Mouse (Mus musculus) kidney, adult 2 months (tissue): Measurements from ENCODE around the gene Tomm40. TPM values are rescaled to one million over a fixed set of nuclear protein-coding genes. Genes with fewer than 3 reads are reported as not detected.
A peak's percentile ranks its signal among the peaks of the same experiment; 100 is the strongest.

Experiments
- DNase-seq: peaks from one replicate; pipeline ENCODE4 v3.0.0; 2021
- H3K27ac ChIP-seq: fragments of 200-500 bp; 2 replicates; pipeline ENCODE4 v1.5.1; 2012; ENCODE audit warnings: low read depth, low read length, control low read depth, inconsistent platforms; ENCODE audit not compliant: insufficient read depth
- H3K27me3 ChIP-seq: fragments of 200-500 bp; replicated peaks from 2 replicates; pipeline ENCODE4 v1.6.1; 2012; ENCODE audit warnings: mild to moderate bottlenecking, moderate library complexity, low read length, inconsistent platforms; ENCODE audit not compliant: control insufficient read depth, insufficient read depth
- H3K36me3 ChIP-seq: fragments of 200-500 bp; 2 replicates; pipeline ENCODE4 v1.6.1; 2012; ENCODE audit warnings: mild to moderate bottlenecking, moderate library complexity, low read length, inconsistent platforms; ENCODE audit not compliant: control insufficient read depth, insufficient read depth
- H3K4me1 ChIP-seq: fragments of 200-500 bp; 2 replicates; pipeline ENCODE4 v1.6.1; 2011; ENCODE audit warnings: low read length; ENCODE audit not compliant: control insufficient read depth, insufficient read depth
- H3K4me3 ChIP-seq: fragments of 200-500 bp; 2 replicates; pipeline ENCODE4 v1.5.1; 2011; ENCODE audit warnings: mild to moderate bottlenecking, low read depth, low read length, control low read depth; ENCODE audit not compliant: insufficient read depth
- CTCF ChIP-seq: fragments of 200-500 bp; conservative IDR thresholded peaks from 2 replicates; pipeline ENCODE4 v1.5.1; 2011; ENCODE audit warnings: low read depth, mild to moderate bottlenecking, control low read depth, low read length, moderate library complexity, mixed read lengths; ENCODE audit not compliant: insufficient read depth, insufficient read length
- POLR2A ChIP-seq: fragments of 200-500 bp; IDR thresholded peaks from one replicate; pipeline ENCODE4 v1.6.1; 2011; ENCODE audit warnings: low read depth, low read length, control low read depth
- WGBS: fragments of 180-500 bp; shearing (Covaris S2); methylation state at CpG from one replicate; pipeline ENCODE4 v1.1.7; 2018; 5-methylcytosine and 5-hydroxymethylcytosine counted together
- polyA plus RNA-seq: library from polyadenylated mRNA; depleted of rRNA; stranded (reverse); fragments of >200 nt; gene quantifications from 2 replicates; pipeline ENCODE4 v1.2.3, GENCODE M21; 2012

The Tomm40 gene
- polyA plus RNA-seq, 1 experiment, result 83.9 TPM

DNA sequence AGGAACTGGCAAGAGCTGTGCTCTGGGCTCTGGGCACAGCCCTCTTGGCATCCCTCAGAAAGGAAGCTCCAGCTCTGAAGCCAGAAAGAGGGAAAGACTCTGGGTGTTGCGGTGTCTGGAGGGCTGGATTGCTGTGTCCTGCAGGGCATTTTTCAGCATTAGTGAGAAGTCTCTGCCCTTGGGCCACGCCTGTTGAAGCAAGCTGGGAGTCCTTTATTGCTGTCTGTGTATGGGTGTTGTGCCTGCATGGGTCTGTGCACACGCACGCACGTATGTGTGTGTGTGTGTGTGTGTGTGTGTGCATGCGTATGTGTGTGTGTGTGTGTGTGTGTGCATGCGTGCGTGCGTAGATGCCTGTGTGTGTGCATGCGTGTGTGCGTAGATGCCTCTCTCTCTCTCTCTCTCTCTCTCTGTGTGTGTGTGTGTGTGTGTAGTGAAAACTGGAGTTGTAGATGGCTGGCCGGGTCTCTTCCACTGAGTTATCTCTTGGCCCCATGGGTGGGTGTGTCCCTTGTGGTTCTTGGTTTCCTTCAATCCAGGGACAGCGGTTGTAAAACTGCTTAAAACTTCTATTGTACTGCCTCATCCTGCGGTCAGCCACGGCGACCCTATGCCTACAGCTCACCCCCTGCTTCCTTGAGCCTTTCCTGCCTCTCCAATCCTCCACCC is 21.3 kb upstream of the Tomm40 start:
- TF ChIP-seq POLR2A, result no peak
- TF ChIP-seq CTCF, result no peak
- peak; percentile 40 for DNase-seq
- H3K36me3 ChIP-seq, result no peaks in the 10 kb centered on the region; the same call in none of the 2 replicates
- WGBS, result 72% methylated on average over 16 of the region's 16 CpGs
- H3K27me3 ChIP-seq, result no peaks in the 10 kb centered on the region
- no peak overlapping the region for H3K4me3 ChIP-seq
- 0 out of 2 replicates have a peak overlapping the region, but pooled peaks have one; percentile 1 for H3K27ac ChIP-seq
- no peaks in the 10 kb centered on the region for H3K4me1 ChIP-seq

DNA sequence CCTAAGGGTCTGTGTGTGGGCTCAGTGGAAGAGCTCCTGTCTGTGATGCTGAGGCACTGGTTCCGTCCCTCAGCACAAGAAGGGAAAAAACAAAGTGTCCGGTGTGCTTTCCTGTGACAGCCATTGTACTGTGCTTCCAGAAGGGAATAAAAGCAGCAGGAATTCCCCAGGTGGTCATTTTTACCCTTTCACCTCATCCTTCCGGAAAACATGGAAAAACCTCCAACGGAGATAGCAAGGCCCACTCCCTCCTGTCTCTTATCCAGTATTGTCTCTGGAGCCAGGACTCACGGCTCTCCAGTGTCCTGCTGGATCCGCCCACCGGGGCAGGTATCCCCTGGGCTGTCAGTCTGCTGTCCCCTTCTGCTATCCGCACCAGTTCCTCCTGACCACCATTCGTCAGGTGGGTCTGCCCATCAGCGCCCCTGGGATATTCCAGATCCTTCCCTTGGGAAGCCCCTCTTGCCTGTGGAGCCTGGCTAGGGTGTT is 19.0 kb upstream of the Tomm40 start:
- H3K27ac ChIP-seq, result 0 out of 2 replicates have a peak overlapping the region, but pooled peaks have one; percentile 12
- WGBS, result 69% methylated on average over 10 of the region's 10 CpGs

DNA sequence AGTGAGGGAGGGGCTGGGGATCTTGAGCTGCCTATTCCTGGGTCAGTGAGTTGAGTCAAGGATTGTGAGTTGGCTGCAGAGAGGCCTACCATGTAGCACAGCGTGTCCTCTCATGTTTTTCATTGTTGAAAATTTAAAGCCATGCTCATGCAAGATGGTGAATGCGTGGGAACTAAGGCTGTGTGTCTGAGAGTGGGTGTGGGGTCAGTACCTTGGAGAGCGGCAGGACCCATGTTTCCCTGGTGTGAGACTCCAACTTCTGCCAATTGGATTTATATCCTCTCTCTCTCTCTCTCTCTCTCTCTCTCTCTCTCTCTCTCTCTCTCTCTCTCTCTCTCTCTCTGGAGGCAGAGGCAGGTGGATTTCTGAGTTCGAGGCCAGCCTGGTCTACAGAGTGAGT is 11.3 kb upstream of the Tomm40 start:
- H3K4me1 ChIP-seq, result no peaks in the 10 kb centered on the region
- no peaks in the 10 kb centered on the region for H3K27me3 ChIP-seq
- WGBS, result 93% methylated on average over 4 of the region's 4 CpGs
- no peaks in the 10 kb centered on the region for H3K36me3 ChIP-seq
- no peak overlapping the region for H3K4me3 ChIP-seq
- no peak for DNase-seq
- no peak overlapping the region for H3K27ac ChIP-seq
- no peak for TF ChIP-seq POLR2A
- no peak for TF ChIP-seq CTCF

More for the DNA sequence above, 19.0 kb upstream of the Tomm40 start:
- H3K27me3 ChIP-seq, result no peaks in the 10 kb centered on the region
- H3K36me3 ChIP-seq, result no peaks in the 10 kb centered on the region; the same call in none of the 2 replicates
- no peaks in the 10 kb centered on the region for H3K4me1 ChIP-seq
- no peak overlapping the region for H3K4me3 ChIP-seq
- DNase-seq, result peak; percentile 47
- TF ChIP-seq POLR2A, result no peak
- no peak for TF ChIP-seq CTCF

DNA sequence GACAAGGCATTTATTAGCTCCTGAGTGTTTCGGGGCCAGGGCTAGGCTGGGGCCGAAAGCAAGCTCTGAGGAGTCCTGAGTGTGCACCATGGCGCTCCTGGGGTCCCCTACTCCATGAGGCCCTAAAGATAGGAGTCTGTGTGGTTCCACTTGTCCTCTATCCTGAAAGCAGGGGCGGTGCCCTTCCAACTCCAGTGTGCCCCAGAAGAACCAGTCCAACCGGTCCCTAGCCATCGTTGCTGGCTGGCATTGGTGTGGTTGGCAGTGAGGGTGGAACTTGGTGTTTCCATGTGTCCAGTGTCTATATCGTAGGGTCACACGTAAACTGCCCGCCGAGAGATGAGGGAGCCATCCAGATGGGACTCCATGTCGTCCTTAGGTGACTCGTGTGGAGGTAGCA is 8.9 kb upstream of the Tomm40 start:
- Histone ChIP-seq H3K36me3 (no peaks in the 10 kb centered on the region), H3K4me3 (no peak overlapping the region), H3K27me3 (no peaks in the 10 kb centered on the region), H3K4me1 (no peaks in the 10 kb centered on the region), H3K27ac (peak overlapping the region; percentile 40; the same call in 1 of the 2 replicates)
- WGBS, result 72% methylated on average over 12 of the region's 12 CpGs
- DNase-seq, result peak; percentile 68
- no peak for TF ChIP-seq POLR2A
- no peak for TF ChIP-seq CTCF

DNA sequence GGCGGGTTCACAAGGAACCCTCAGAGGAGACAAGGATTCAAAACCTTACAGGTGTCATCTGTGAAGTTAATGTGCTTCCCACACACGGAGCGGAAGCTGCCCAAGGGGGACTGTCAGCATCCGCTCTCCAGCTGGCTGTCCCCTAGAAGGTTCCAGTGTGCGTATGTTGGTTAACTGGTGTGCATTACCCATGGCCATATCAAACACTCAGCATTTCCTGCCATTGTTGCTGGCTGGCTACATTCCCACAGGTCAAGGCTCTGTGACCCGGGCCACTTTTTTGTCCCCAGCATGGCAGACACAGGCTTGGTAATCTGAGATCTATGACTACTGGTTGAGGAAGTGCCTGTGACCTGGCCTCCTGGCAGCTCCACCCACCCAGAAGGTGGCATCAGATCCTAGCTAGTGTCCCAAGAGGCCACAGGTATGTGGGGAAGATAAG is 7.5 kb upstream of the Tomm40 start:
- Histone ChIP-seq H3K27me3 (no peaks in the 10 kb centered on the region), H3K27ac (peak overlapping the region; percentile 29), H3K36me3 (no peaks in the 10 kb centered on the region), H3K4me1 (no peaks in the 10 kb centered on the region), H3K4me3 (no peak overlapping the region)
- peak; percentile 87 for DNase-seq
- TF ChIP-seq POLR2A, result no peak
- TF ChIP-seq CTCF, result no peak
- 67% methylated on average over 6 of the region's 6 CpGs for WGBS

DNA sequence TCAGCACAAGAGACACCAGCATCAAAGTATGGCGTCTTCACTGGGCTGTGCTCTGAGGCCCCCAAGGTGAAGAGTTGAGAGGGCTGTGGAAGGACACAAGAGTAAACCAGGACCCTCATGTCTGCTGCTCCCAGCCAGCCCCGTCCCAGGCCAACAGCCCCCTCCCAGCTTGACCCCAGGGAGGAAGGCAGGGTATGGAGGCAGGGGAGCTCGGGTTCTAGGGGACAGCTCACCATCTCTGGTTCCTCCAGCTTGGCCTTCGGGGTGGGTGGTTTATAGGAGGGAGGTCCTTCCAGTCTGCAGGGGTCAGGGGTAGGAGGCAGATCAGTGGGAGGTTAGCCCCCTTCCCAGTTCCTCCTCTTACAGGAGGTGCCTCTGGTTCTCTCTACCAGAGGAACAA is 4.0 kb upstream of the Tomm40 start:
- H3K4me3 ChIP-seq, result no peak overlapping the region
- DNase-seq, result no peak
- WGBS, result 94% methylated on average over 4 of the region's 4 CpGs
- no peaks in the 10 kb centered on the region for H3K36me3 ChIP-seq
- TF ChIP-seq POLR2A (no peak), CTCF (no peak)
- no peaks in the 10 kb centered on the region for H3K27me3 ChIP-seq
- no peaks in the 10 kb centered on the region; the same call in 1 of the 2 replicates for H3K4me1 ChIP-seq
- H3K27ac ChIP-seq, result no peak overlapping the region

DNA sequence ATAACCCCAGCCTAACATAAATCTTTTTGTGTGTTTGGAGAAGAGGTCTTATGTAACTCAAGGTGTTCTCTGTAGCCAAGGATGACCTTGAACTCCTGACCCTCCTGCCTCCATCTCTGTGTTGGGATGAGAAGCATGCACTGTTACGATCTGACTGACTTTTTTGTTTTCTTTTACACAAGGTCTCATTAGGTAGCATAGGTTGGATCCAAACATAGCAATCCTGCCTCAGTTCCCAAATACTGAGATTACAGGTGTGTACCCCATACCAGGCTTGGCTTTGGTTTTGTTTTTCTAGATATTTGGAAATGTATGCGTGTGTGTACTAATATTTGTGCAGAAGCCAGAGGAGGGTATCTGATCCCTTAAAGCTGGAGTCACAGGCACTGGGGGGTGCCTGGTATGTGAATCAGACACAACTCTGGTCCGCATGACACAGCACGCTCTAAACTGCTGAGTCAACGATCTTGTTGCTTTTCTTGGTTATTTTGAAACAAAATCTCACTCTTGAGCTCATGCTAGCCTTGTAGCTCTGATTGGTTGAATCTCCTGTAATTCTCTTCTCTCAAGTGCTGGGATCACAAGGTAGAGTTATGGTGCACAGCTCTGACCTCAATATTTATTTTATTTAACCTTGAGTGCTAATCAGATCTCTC is 3.2 kb upstream of the Tomm40 start:
- no peak for DNase-seq
- no peak for TF ChIP-seq POLR2A
- no peak for TF ChIP-seq CTCF

More for the DNA sequence above, 3.2 kb upstream of the Tomm40 start:
- Histone ChIP-seq H3K4me3 (no peak overlapping the region), H3K27ac (no peak overlapping the region), H3K36me3 (no peaks in the 10 kb centered on the region), H3K27me3 (no peaks in the 10 kb centered on the region), H3K4me1 (no peaks in the 10 kb centered on the region; the same call in 1 of the 2 replicates)
- 75% methylated on average over 5 of the region's 5 CpGs for WGBS
